Mouse (Mus musculus): ENCODE measurements at regions not wholly inside any gene's neighbourhood (a gene's known extent, or its start where the extent isn't known, plus 50 kb on each side); places are given as distances from the start of the nearest gene placed in this dataset.
"Not testable (repeated sequence)": the region's sequence is repeated elsewhere in the genome, so short reads cannot be mapped to it uniquely, and the experiment has no call there.

GRCm38 (mm10) chr6:89140469-89140868 lies 222.0 kb downstream of the Plxna1 start:
- DNase-seq (ENCODE audit: low read depth, low spot score), result no peak

DNA sequence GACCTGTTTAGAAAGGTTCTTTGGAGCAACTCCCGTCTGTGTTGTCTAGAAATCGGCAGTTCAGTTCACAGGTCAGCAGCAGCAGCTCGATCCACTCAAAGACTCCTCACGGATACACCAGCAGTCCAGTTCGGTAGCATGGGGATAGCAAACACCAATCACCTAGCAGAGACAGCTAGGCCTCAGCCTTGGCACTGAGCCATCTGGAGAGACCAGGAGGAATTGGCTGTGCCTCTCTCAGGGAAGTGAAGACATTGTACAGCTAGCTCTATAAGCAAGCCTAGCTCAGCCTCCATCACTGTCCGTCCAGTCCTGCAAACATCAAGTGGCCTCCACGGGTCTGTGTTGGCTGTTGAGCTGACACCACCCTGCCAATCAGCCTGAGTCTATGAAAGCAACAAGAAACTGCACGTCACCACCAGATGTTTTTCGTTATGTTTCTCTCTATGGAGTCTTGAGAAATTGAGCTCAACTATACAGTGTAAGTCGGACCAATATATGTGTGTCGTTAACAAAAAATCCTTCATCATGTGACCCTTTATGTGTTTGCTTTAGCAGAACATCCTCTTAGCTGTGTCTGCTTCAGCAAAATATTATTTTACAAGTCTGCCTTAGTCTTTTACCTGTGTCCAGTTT lies 209.3 kb downstream of the Plxna1 start:
- no peak for DNase-seq (ENCODE audit: low read depth, low spot score)

- no peak for DNase-seq (ENCODE audit: low read depth, low spot score)
These were observed 204.9 kb downstream of the Plxna1 start for GRCm38 (mm10) chr6:89157501-89157900.

DNA sequence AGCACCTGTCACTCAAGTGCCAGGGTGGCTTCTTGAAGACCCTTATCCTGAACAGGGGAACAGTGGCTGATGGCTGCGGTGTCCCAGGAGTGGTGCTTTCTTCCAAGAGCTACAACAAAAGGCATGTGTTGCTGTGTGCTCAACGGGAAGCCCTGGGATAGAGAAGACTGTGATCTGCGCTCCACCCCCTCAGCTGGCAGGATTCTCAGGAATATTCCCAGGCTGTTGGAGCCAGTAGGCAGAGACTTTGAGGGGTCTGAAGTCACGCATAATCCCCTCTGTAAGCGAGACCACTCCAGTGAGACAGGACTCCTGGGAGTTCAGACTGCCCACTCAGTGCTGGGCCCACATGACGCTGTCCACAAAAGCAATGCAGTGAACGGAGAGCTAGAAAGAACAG lies 202.4 kb downstream of the Plxna1 start:
- DNase-seq (ENCODE audit: low read depth, low spot score), result no peak

GRCm38 (mm10) chr6:89161746-89162145 lies 200.7 kb downstream of the Plxna1 start:
- DNase-seq (ENCODE audit: low read depth, low spot score), result no peak

DNA sequence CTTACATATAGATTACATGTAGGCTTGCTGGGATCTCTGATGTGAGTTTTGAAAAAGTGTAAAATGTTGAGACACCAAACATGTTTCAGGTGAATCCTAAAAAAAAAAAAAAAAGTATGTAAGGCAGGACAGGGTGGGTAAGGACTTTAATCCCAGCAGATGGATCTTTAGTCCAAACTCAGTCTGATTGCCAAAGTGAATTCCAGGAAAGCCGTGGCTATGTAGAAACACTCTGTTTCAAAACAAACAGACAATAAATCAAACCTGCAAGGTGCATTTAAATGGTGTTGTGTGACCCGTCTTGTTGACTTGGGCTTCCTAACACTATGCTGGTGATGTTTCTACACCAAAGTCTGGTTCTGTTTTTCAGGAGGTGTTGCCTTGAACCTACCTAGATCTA lies 192.9 kb downstream of the Plxna1 start:
- no peak for DNase-seq (ENCODE audit: low read depth, low spot score)

DNA sequence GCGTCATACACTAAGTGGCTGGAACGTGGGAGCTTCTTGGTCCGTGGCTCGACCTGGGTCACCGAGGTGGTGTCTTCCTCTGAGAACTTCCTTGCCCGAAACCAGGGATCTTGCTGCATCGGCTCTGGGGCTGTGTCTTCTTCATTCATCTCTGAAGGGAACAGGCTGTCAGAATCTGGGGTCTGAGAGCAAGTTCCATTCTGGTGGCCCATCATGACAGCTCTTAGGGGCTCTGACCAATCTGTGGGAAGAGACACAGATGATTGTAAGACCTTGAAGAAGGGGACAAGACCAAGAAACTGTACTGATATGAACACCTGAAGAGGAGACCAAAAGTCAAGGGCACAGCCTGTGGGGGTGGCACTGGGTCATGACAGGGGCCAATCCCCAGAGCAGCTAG lies 177.5 kb downstream of the Plxna1 start:
- DNase-seq (ENCODE audit: low read depth, low spot score), result not testable (repeated sequence)

GRCm38 (mm10) chr6:89200514-89201284 lies 161.7 kb downstream of the Plxna1 start:
- DNase-seq (ENCODE audit: low read depth, low spot score), result not testable (repeated sequence)

DNA sequence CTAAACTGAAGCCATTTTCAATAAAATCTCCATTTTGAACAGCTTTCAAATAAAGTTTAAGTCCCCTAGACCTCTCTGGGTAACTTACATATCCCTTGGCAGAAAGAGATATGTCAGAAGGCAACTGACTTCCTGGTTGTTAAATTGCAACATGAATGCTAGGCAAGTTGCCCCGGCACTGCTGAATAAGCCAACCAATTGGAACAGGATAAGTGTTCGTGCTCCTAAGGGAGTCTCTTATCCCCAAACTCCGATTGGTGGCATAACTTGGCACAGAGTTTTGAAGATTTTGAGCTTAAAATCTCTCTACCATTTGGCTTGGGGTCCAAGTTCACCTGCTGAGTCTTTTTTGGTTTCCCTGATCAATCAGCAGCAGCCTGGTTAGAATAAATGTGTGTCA lies 147.4 kb downstream of the Plxna1 start:
- DNase-seq (ENCODE audit: low read depth, low spot score), result no peak

DNA sequence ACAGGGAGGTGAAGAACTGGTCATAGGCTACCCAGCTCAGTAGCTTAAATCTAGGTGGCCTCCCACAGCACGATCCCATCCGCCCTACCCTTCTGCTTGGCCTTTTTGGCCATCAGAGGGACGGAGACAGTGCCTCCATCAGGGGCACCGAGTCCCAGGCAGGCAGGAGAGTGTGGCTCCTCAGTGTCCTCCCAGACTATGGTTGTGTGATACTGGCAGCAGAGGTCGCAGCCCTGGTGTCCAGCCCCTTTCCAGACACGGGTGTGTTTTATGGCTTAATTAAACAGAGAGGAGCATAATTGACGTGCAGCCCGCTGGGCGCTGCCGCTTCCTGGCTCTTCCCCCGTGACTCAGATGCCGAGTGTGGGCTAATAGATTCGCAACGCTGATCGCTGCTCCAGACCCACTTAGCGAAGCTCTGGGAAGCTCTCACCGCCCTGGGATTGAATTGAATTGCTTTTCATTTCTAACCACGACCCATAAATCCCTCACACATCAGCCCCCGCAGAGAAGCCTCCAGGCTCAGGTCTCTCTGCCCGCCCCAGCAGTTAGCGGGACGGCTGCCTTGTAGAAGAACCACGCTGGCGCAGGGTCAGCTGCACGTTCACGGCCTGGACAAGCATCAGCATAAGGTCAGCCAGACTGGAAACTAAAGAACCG lies 126.9 kb downstream of the Plxna1 start:
- DNase-seq (ENCODE audit: low read depth, low spot score), result no peak

DNA sequence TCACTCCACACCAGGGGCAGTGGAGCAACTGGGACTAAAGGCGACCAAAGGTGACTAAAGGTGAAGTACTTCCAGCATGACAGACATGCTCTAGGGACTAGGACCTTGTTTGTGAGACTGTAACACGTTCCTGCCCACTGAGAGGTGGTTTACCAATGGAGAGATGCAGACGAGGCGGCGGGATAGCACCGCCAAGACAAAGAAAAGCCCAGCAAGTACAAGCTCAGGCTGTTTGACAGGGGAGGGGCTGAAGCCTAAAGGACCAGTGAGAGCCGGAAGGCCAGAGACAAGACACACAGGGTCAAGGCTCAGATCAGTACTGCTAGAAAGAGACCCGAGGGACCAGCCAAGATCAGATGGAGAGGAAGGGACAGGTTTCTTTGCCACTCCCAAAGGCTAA lies 126.2 kb downstream of the Plxna1 start:
- DNase-seq (ENCODE audit: low read depth, low spot score), result no peak

GRCm38 (mm10) chr6:89236892-89237646 lies 125.4 kb downstream of the Plxna1 start:
- no peak for DNase-seq (ENCODE audit: low read depth, low spot score)

- DNase-seq (ENCODE audit: low read depth, low spot score), result no peak
These were observed 123.5 kb downstream of the Plxna1 start for GRCm38 (mm10) chr6:89238871-89239270.

DNA sequence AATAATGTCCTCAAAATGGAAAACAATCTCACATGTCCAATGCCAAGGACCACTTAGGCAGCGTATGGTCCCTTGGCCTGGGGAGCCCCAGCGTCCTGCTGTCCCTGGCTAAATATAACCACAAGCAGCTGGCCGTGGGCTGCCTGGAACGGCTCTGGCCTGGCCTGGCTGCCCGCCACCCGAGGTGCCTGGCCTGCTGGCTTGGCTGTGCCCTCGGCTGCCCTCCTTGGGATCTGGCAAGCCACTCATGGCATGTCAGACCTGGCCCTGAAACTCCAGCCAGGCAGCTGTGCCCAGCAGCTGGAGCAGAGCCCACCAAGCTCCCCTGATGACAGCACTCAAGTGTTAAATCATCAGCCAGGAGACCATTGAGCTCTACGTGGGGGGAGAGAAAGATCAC lies 122.9 kb downstream of the Plxna1 start:
- DNase-seq (ENCODE audit: low read depth, low spot score), result no peak

DNA sequence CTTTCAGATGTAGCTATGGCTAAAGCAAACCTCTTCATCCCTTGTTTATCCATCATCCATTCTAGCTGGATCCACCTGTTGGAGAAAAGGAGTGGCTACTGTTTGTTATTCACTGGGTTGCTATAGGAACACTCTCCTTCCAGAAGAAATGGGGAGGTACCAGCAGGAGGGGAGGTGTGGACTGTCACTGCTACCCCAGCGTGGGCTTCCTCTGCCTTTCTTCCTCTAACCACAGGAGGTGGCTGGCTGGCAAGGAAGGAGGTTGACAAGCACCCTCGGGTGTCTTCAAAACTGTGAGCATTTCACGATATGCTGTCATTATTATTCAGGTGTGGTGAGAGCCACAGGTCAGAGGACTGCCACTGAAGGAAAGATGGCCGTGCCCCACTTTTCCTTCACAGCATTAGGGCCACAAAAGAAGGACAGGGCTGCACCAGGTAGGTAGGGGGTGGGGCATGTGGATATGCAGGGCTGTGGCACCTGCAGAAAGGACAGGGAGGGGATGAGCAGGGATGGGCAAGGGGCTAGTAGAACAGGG lies 122.2 kb downstream of the Plxna1 start:
- DNase-seq (ENCODE audit: low read depth, low spot score), result no peak

- DNase-seq (ENCODE audit: low read depth, low spot score), result no peak
These were observed 119.8 kb downstream of the Plxna1 start for GRCm38 (mm10) chr6:89242371-89243288.

- no peak for DNase-seq (ENCODE audit: low read depth, low spot score)
These were observed 116.9 kb downstream of the Plxna1 start for GRCm38 (mm10) chr6:89245506-89245905.

- DNase-seq (ENCODE audit: low read depth, low spot score), result no peak
These were observed 116.2 kb downstream of the Plxna1 start for GRCm38 (mm10) chr6:89246261-89246660.

GRCm38 (mm10) chr6:89248574-89248973 lies 113.8 kb downstream of the Plxna1 start:
- no peak for DNase-seq (ENCODE audit: low read depth, low spot score)

DNA sequence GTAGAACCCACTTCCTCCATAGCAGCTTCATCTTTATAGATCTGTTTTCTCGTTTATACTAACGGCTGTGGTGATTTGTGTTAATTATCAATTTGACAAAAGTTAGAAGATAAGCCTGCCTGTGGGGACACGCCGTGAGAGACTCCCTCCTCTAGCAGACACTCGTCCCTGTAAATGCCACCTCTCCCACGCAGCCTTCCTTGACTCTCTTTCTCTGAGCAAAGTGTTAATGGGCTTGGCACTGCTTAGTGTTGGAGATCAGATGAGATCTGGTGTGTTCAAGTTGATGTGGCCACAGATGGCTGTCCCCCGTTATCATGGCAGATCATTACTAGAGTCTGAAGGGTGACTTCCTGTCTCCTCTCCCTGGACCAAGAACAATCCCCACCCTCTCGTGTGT lies 113.1 kb downstream of the Plxna1 start:
- no peak for DNase-seq (ENCODE audit: low read depth, low spot score)

GRCm38 (mm10) chr6:89251641-89252040 lies 110.8 kb downstream of the Plxna1 start:
- no peak for DNase-seq (ENCODE audit: low read depth, low spot score)
